Mouse (Mus musculus) bone marrow, adult 2 months (tissue): ENCODE results near the gene Ifit3. TPM values are rescaled to one million over a fixed set of nuclear protein-coding genes. Genes with fewer than 3 reads are reported as not detected.

Experiments used
- H3K27ac ChIP-seq: fragments of 200-500 bp; 2 replicates; pipeline ENCODE4 v1.5.1; 2012; ENCODE audit warnings: low read depth, mild to moderate bottlenecking, control low read depth, inconsistent platforms, low read length; ENCODE audit not compliant: control insufficient read depth, poor library complexity, insufficient read depth
- H3K4me1 ChIP-seq: fragments of 200-500 bp; 2 replicates; pipeline ENCODE4 v1.6.1; 2011; ENCODE audit warnings: low read length; ENCODE audit not compliant: control insufficient read depth, insufficient read depth
- H3K4me3 ChIP-seq: fragments of 200-500 bp; replicated peaks from 2 replicates; pipeline ENCODE3; 2011; ENCODE audit warnings: mild to moderate bottlenecking, low read depth, low read length, control low read depth; ENCODE audit not compliant: control insufficient read depth
- CTCF ChIP-seq: fragments of 200-500 bp; IDR thresholded peaks from 2 replicates; pipeline ENCODE4 v1.5.1; 2011; ENCODE audit warnings: low read length, control low read depth; ENCODE audit not compliant: control insufficient read depth, insufficient read depth
- POLR2A ChIP-seq: fragments of 200-500 bp; IDR thresholded peaks from 2 replicates; pipeline ENCODE4 v1.6.1; 2011; ENCODE audit warnings: low read depth, mild to moderate bottlenecking, control low read depth, low read length, borderline replicate concordance; ENCODE audit not compliant: control insufficient read depth
- WGBS: fragments of 180-500 bp; shearing (Covaris S2); methylation state at CpG from one replicate; pipeline ENCODE4 v1.1.7; 2018; 5-methylcytosine and 5-hydroxymethylcytosine counted together
- polyA plus RNA-seq: library from polyadenylated mRNA; stranded (reverse); fragments of >200 nt; gene quantifications from 2 replicates; pipeline ENCODE4 v1.2.4, GENCODE M21; 2011; ENCODE audit warnings: low replicate concordance; ENCODE audit not compliant: missing spikeins, insufficient read depth, insufficient read length

Ifit3 gene
- polyA plus RNA-seq, 1 experiment, result 10.9 TPM

DNA sequence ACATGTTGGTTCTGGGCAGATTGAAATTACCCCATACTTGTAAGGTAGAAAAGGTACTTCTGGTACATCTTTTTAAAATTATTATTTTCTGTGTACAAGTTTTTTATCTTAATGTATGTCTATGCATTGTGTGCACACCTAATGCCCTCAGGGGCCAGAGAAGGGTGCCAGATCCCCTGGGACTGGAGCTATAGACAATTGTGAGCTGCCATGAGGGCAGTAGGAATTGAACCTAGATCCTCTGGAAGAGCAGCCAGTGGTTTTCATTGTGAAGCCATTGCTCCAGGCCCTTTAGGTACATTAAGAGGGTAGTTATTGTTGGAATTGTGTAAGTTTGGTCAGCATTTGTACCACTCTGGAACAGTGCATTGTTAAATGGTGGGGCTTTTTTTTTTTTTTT is 29.3 kb upstream of the Ifit3 start:
- Histone ChIP-seq H3K4me1 (peaks cover 2% of the 10 kb centered on the region; the same call in 1 of the 2 replicates), H3K27ac (no peak overlapping the region), H3K4me3 (no peak overlapping the region)
- TF ChIP-seq CTCF (no peak), POLR2A (no peak)

DNA sequence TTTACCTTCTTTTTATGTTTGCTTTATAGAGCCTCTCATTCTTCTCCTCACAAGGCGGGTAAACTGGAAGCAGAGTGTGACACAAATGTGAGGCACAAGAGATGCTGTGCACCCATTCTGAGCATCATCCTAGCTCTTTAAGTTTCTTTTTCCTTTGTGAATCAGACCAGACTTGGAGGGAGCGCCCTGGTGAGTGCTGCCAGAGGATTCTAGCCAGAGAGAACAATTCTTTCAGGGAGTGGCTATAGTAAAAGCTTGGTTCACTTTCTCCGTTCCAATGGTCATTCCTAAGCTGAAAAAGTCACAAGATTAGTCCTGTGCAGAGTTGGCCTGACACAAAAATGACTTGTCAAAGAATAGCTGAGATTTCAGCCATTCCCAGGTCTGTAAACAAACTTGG is 26.7 kb upstream of the Ifit3 start:
- Histone ChIP-seq H3K4me3 (no peak overlapping the region), H3K27ac (no peak overlapping the region), H3K4me1 (peaks cover 2% of the 10 kb centered on the region; the same call in 1 of the 2 replicates)
- WGBS, result 85% methylated on average over 3 of the region's 3 CpGs
- no peak for TF ChIP-seq CTCF
- TF ChIP-seq POLR2A, result no peak

DNA sequence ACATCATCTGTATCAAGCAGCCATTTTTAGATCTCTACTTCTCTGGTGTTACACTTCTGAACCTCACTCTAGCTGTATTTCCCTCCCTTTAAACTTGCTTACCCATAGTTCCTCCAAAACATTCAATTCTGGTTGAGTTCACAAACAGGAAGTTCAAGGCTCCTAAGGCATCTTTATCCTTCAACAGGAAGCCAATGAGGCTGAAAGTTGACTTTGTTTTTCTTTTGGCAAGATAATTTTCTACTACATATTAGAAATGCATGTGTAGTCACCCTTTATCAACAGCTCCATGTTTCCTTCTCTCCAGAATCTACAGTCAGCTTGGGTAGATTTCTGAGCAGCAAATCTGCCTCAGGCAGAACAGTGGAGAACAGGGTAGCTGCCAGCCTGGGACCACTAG is 20.8 kb upstream of the Ifit3 start:
- no peak overlapping the region for H3K4me3 ChIP-seq
- H3K4me1 ChIP-seq, result no peaks in the 10 kb centered on the region; the same call in 1 of the 2 replicates
- H3K27ac ChIP-seq, result no peak overlapping the region
- no peak for TF ChIP-seq CTCF
- no peak for TF ChIP-seq POLR2A

DNA sequence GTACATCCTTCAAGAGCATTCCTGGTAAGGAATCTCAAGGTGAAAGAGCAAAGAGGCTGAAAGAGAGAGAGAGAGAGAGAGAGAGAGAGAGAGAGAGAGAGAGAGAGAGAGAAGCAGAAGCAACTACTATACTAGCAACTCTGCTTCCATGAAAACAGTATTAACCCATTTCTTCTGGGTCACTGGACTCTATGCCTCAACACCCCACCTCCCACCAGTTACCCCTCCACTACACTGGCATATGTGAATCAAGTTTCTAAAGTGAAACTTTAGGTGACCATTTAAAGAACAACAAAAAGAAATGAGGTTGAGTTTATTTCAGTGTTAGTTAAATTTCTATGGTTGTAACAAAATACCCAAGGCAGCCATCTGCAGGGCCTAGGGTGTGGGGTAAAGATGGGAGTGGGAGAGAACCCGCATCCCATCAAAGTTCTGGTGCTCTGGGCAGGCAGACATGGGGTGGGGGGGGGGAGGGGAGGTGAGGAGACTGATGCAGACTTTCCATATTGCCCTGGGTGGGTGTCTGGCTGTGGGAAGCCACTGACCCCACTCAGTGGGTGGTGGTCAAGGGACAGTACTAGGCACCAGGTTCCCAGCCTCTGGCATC is 17.1 kb upstream of the Ifit3 start:
- no peak overlapping the region for H3K4me3 ChIP-seq
- 100% methylated on average over 1 of the region's 1 CpGs for WGBS
- H3K4me1 ChIP-seq, result no peaks in the 10 kb centered on the region; the same call in 1 of the 2 replicates
- TF ChIP-seq POLR2A (no peak), CTCF (no peak)
- H3K27ac ChIP-seq, result no peak overlapping the region

DNA sequence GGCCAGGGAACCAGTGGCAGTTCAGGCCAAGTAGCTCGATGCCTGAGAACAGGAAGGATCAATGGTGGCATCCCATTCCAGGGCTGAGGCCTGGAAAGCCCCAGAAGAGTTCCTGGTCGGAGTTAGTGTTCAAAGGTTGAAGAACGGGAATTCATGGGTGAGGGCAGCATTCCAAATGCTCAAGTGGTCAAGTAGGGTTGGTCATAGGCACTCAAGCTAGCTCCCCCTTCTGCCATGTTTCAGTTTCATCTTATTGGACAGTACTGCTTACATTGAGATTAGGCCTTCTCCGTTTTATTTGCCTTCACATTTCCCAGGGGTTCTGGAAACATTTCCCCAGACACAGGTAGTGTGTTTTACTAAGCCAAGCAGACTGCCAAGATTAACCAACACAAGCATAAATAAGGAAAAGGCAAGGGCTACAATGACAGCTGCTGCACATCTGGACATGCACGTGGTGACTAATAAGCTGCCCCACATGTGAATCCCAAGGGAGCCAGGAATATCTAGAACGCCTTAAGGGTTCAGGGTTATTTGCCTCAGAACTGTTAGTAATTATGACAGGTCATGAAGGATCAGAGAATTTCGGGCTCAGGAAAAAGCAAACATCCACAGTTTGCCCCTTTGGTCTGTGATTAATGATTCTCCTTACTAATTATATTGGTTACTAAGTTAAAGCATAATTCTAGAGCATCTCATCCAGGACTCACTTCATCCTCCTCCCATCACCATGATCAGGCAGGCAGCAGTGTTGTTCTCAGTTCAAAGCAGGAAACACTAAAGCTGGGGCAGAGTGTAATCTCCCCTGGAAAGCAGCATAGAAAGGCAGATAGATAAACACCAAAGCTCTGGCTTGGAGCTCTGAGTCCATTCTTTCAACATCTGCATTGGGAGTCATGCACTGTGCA is 14.1 kb upstream of the Ifit3 start:
- WGBS, result 80% methylated on average over 7 of the region's 7 CpGs
- Histone ChIP-seq H3K4me1 (no peaks in the 10 kb centered on the region; the same call in 1 of the 2 replicates), H3K27ac (no peak overlapping the region), H3K4me3 (no peak overlapping the region)
- no peak for TF ChIP-seq CTCF
- no peak for TF ChIP-seq POLR2A

DNA sequence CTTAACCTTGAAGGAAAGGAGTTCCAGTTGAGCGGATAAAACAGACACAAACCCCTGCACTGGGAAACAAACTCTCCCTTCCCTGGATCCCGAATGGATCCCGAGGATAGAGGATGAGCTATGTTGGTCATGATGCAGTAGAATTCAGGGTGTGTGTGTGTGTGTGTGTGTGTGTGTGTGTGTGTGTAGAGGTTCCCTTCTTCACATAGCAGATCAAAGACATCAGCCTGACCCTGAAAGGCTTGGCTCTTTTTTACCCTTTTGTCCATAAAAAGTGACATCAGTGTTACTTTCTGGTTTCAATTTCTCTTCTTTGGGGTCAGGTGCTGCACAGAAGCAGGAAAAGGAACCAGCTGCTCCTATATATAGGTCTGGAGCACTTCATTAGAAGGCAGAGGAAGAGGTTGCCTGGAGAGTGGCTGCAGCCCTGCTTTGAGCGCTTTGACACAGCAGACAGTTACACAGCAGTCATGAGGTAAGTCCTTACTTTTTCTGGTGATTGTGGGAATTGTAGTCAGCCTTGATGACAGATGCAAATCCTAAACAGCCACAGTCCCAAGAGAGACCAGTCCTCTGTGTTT is 13.3 kb upstream of the Ifit3 start:
- WGBS, result 72% methylated on average over 4 of the region's 4 CpGs

DNA sequence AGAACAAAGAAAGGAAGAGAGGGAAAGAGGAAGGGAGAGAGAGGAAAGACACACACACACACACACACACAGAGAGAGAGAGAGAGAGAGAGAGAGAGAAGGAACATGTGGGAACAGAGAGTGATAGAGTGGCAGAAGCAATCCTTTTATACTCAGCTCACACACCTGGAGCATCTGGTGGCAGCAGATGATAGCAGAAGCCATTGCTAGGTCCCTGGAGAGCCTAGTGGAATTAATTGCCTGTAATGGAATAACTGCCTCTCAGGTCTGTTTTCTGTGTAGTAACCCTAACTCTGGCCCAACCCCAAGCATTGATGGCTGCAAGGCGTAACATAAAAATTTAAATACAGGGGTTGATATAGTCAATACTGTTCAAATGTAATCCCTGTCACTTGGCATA is 12.3 kb upstream of the Ifit3 start:
- H3K27ac ChIP-seq, result no peak overlapping the region
- no peak overlapping the region for H3K4me3 ChIP-seq
- TF ChIP-seq POLR2A, result no peak
- no peak for TF ChIP-seq CTCF
- H3K4me1 ChIP-seq, result no peaks in the 10 kb centered on the region; the same call in 1 of the 2 replicates
- 73% methylated on average over 1 of the region's 1 CpGs for WGBS

More for the DNA sequence above, 13.3 kb upstream of the Ifit3 start:
- Histone ChIP-seq H3K4me3 (no peak overlapping the region), H3K27ac (no peak overlapping the region), H3K4me1 (no peaks in the 10 kb centered on the region; the same call in 1 of the 2 replicates)
- TF ChIP-seq CTCF (no peak), POLR2A (no peak)

DNA sequence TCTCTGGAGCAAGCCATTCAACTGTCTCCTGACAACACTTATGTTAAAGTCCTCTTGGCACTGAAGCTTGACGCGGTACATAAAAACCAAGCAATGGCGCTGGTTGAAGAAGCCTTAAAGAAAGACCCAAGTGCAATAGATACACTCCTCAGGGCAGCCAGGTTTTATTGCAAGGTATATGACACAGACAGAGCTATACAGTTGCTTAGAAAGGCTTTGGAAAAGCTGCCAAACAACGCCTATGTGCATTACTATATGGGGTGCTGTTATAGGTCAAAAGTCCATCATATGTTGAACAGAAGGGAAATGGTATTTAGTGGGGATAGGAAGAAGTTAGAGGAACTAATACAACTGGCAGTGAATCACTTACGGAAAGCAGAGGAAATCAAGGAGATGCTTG is 9.7 kb upstream of the Ifit3 start:
- no peak overlapping the region for H3K4me3 ChIP-seq
- no peaks in the 10 kb centered on the region; the same call in 1 of the 2 replicates for H3K4me1 ChIP-seq
- 89% methylated on average over 5 of the region's 5 CpGs for WGBS
- no peak for TF ChIP-seq CTCF
- no peak for TF ChIP-seq POLR2A
- H3K27ac ChIP-seq, result no peak overlapping the region
